Mouse (Mus musculus): Measurements from ENCODE around the gene Relb. TPM values are rescaled to one million over a fixed set of nuclear protein-coding genes. Genes with fewer than 3 reads are reported as not detected.

The Relb gene
- polyA plus RNA-seq, 1 experiment from 2014 or later, result 15.6 TPM

DNA sequence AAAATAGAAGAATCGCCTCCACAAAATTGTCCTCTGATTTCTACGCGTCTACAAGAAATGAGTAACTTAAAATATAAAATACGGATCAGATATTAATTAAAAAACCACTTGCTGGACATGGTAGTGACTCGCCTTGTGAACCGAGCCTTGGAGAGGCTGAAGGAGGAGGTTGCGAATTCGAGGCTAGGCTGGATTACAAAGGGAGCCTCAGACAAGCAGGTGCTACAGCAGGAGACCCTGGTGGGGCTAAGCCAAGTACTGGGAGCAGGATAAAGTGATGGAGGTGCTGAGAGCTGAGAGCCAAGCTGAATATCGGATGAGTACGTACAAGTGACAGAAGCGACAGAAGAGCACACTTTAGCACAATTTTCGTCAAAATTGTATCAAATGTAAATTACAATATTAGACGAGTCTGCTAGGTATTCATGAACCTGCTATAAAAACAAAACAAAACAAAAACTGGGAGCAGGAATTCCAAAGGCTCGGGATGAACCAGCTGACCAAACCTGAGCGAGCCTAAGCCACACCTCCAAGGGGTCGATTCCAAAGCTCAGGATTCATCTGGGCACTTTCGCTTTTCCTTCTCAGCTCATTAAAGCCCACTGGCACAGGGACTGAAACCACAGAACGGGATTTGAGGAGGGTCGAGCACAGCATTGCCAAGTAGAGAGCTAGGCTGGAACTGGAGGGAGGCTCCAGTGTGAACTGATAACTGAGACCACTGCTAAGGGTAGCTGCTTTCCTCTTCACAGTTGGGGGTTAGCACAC is 66.4 kb downstream of the Relb start, which contains the start of gene Ppp1r37:
Ppp1r37 (minus strand) TSS at position 434 of the 768 bp plus-strand sequence.
- Histone ChIP-seq H3K36me3 (ENCODE audit: insufficient read depth, low read length) (peaks cover 8% of the 10 kb centered on the region), H3K4me3 (ENCODE audit: low read depth, low read length) (peak within 1 kb of the TSS; percentile 93), H3K9ac (replicated peaks; ENCODE audit: low read depth) (peak within 1 kb of the TSS; percentile 94), H3K4me2 (replicated peaks; ENCODE audit: low read depth, low read length) (peak within 1 kb of the TSS; percentile 94), H3K27ac (ENCODE audit: low read length) (peak within 1 kb of the TSS; percentile 83), H3K27me3 (replicated peaks; ENCODE audit: insufficient read depth, low read length) (no peaks in the 10 kb centered on the region), H3K4me1 (ENCODE audit: insufficient read depth, low read depth, low read length) (peaks cover 11% of the 10 kb centered on the region), H3K9me3 (ENCODE audit: low read length) (no peaks in the 10 kb centered on the region)
- DNase-seq (ENCODE audit: low spot score) (peak; percentile 71), ATAC-seq (0 out of 2 replicates have a peak, but pooled peaks have one; percentile 16)
- WGBS, result 3% methylated on average over 19 of the region's 19 CpGs
- TF ChIP-seq CTCF (IDR thresholded peaks at IDR 0.05) (no peak), EP300 (IDR thresholded peaks at IDR 0.05) (no peak)

DNA sequence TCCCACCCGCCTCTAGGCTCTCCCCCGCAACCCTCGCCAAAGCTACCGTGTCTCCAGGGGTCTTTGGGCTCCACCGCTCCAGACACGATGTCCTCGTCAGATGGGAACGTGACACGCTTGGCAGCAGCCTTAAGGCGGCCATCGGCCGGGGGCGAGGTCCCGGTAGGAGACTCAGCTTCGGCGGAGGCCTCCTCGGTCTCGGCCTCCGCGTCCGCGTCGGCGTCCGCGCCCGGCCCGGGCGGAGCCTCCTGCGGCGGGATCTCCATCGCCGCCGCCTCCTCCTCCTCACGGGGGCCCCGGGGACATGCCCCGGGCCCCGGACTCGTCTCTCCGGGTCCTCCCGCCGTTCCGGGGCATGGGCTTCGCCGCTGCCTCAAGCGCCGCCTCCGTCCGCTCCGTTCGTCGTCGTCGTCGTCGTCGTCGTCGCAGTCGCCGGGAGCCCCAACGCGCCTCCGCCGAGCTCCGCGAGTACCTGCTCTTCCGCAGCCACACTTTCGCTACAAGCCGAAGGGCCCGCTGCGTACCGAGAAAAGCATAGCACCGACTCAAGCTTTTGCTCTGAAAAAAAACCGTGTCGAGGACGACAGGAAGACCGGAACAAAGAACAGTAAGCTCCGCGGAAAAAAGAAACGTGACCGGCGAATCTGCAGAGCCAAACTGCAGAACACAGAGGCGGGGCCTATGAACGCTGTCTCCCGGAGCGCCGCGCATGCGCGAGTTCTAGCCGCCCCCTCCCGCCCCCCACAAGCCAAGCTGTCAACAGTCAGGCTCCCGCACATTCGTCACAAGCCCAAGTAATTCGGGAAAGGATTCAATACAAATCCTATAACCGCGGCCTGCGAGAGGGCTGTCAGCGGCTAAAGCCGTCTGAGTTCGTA is 67.2 kb downstream of the Relb start:
- Histone ChIP-seq H3K36me3 (ENCODE audit: insufficient read depth, low read length) (peaks cover 8% of the 10 kb centered on the region), H3K4me3 (ENCODE audit: low read depth, low read length) (peak overlapping the region; percentile 93), H3K4me2 (replicated peaks; ENCODE audit: low read depth, low read length) (peak overlapping the region; percentile 94), H3K27me3 (replicated peaks; ENCODE audit: insufficient read depth, low read length) (no peaks in the 10 kb centered on the region), H3K27ac (ENCODE audit: low read length) (peak overlapping the region; percentile 83), H3K4me1 (ENCODE audit: insufficient read depth, low read depth, low read length) (peaks cover 11% of the 10 kb centered on the region), H3K9me3 (ENCODE audit: low read length) (no peaks in the 10 kb centered on the region), H3K9ac (replicated peaks; ENCODE audit: low read depth) (peak overlapping the region; percentile 94)
- ATAC-seq (peak; percentile 87), DNase-seq (ENCODE audit: low spot score) (peak; percentile 97)
- TF ChIP-seq EP300 (IDR thresholded peaks at IDR 0.05), result 0 out of 2 replicates have a peak, but pooled peaks have one; percentile 11
- no peak for TF ChIP-seq CTCF (IDR thresholded peaks at IDR 0.05)
- 2% methylated on average over 101 of the region's 102 CpGs for WGBS

DNA sequence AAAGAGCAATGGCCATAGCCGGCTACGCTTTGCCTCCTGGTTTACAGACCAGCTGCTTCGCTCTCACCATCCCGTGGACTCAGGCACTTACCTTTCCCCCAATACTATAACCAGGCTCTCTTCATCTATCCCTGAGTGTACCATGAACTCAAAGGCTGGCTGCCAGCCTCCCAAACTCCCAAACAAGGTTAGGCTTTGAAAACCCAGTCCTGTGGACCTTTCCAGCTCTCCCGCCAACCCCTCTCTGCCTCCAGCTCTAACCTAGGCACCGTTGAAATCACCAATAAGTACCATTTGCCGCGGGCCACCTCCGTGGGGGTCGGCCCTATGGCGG is 67.8 kb downstream of the Relb start:
- Histone ChIP-seq H3K27me3 (replicated peaks; ENCODE audit: insufficient read depth, low read length) (no peaks in the 10 kb centered on the region), H3K4me1 (ENCODE audit: insufficient read depth, low read depth, low read length) (peaks cover 11% of the 10 kb centered on the region), H3K4me3 (ENCODE audit: low read depth, low read length) (peak overlapping the region; percentile 93), H3K9ac (replicated peaks; ENCODE audit: low read depth) (peak overlapping the region; percentile 94), H3K27ac (ENCODE audit: low read length) (peak overlapping the region; percentile 83), H3K4me2 (replicated peaks; ENCODE audit: low read depth, low read length) (peak overlapping the region; percentile 94), H3K9me3 (ENCODE audit: low read length) (no peaks in the 10 kb centered on the region), H3K36me3 (ENCODE audit: insufficient read depth, low read length) (peaks cover 8% of the 10 kb centered on the region)
- TF ChIP-seq EP300 (IDR thresholded peaks at IDR 0.05) (no peak), CTCF (IDR thresholded peaks at IDR 0.05) (no peak)
- no peak for ATAC-seq
- DNase-seq (ENCODE audit: low spot score), result no peak
- WGBS, result 0% methylated on average over 11 of the region's 11 CpGs

DNA sequence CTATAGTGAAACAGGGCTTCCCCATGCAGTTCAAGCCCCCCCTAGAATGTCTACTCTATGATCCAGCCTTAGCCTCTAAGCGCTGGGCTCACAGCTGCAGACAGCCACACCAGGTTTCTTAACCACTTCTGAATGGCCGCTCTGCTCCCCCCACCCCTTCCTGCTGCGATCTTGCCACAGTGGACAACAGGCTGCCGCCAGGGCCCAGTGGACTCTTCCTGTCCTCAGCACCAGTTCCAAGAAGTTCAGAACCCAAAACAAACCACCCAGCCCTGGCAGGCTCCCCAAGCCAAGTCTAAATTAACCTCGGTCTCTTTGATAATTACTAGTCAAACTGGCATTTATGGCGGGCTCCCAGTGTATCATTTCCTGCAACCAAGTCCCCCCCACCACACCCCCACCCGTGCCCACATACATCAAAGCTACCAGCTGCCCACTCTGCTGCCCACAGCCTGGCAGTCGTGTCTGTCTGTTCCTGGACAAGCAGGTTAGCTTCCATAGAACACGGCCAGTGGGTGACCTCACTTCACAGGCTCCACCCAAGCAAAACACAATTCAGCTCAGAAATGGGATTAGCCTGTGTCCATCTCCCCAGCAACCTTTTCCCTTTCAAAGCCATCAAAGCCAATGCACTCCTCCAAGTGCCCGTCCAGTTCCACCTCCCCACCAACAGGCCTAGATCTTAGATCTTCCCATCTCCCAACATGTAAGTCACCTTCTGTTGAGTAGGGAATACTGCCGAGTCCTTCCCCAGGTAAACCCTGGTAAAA is 68.6 kb downstream of the Relb start:
- H3K9ac ChIP-seq (replicated peaks; ENCODE audit: low read depth), result peak overlapping the region; percentile 94
- H3K36me3 ChIP-seq (ENCODE audit: insufficient read depth, low read length), result peaks cover 8% of the 10 kb centered on the region
- H3K27ac ChIP-seq (ENCODE audit: low read length), result peak overlapping the region; percentile 83
- H3K27me3 ChIP-seq (replicated peaks; ENCODE audit: insufficient read depth, low read length), result no peaks in the 10 kb centered on the region
- H3K4me3 ChIP-seq (ENCODE audit: low read depth, low read length), result peak overlapping the region; percentile 93
- TF ChIP-seq EP300 (IDR thresholded peaks at IDR 0.05), result no peak
- no peak for TF ChIP-seq CTCF (IDR thresholded peaks at IDR 0.05)
- DNase-seq (ENCODE audit: low spot score) (peak; percentile 52), ATAC-seq (no peak)
- H3K9me3 ChIP-seq (ENCODE audit: low read length), result no peaks in the 10 kb centered on the region
- peaks cover 11% of the 10 kb centered on the region for H3K4me1 ChIP-seq (ENCODE audit: insufficient read depth, low read depth, low read length)
- H3K4me2 ChIP-seq (replicated peaks; ENCODE audit: low read depth, low read length), result peak overlapping the region; percentile 94
- 9% methylated on average over 11 of the region's 11 CpGs for WGBS

DNA sequence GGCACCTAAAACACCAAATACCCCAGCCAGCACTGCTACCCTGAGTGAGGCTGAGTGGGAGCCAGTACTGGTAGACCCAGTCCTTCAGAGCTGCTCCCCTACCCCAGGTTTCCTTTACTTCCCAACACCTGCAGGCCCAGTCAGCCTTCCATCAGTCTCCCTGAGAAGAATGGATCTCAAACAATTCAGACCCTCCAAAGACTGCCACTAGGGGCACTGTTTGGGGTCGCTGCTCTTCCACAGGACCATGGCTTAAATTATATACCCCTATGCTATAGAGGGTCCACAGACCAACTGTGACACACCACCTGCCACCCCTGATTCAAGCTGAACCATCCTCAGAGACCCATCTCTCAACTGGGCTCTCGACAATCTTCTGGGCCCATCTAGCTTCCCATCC is 70.3 kb downstream of the Relb start:
- no peak overlapping the region for H3K4me3 ChIP-seq (ENCODE audit: low read depth, low read length)
- DNase-seq (ENCODE audit: low spot score), result no peak

More for the DNA sequence above, 70.3 kb downstream of the Relb start:
- H3K9me3 ChIP-seq (ENCODE audit: low read length), result no peaks in the 10 kb centered on the region
- no peak overlapping the region for H3K9ac ChIP-seq (replicated peaks; ENCODE audit: low read depth)
- peaks cover 11% of the 10 kb centered on the region for H3K4me1 ChIP-seq (ENCODE audit: insufficient read depth, low read depth, low read length)
- TF ChIP-seq EP300 (IDR thresholded peaks at IDR 0.05) (no peak), CTCF (IDR thresholded peaks at IDR 0.05) (peak; percentile 65)
- no peak for ATAC-seq
- WGBS, result 33% methylated on average over 2 of the region's 2 CpGs
- H3K27ac ChIP-seq (ENCODE audit: low read length), result peak overlapping the region; percentile 4; the same call in 1 of the 2 replicates
- H3K27me3 ChIP-seq (replicated peaks; ENCODE audit: insufficient read depth, low read length), result no peaks in the 10 kb centered on the region
- no peaks in the 10 kb centered on the region for H3K36me3 ChIP-seq (ENCODE audit: insufficient read depth, low read length)
- H3K4me2 ChIP-seq (replicated peaks; ENCODE audit: low read depth, low read length), result no peak overlapping the region

Measured in lung, postnatal 0 days (tissue).